Mouse (Mus musculus): Measurements from ENCODE around the gene Tgfbrap1. TPM values are rescaled to one million over a fixed set of nuclear protein-coding genes. Genes with fewer than 3 reads are reported as not detected.
"Not testable (repeated sequence)": the region's sequence is repeated elsewhere in the genome, so short reads cannot be mapped to it uniquely, and the experiment has no call there.

The Tgfbrap1 gene
- polyA plus RNA-seq, 1 experiment from 2014 or later, result 10.8 TPM

DNA sequence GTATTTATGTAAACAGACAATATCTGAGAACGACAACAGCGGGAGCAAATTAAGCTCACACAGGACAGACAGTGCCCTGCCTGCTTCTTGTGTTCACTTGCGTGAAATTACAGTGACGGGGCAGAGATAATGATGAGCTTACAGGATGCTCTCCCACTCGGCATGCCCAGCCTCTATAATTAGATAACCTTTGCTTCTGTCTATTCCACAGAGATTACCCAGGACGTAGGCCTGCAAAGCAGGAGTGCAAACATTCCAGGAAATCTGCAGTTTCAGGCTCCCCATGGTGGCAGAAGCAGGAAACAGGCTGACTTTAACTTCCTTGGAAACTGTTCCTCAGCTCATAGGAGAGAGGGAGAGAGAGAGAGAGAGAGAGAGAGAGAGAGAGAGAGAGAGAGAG lies 56.2 kb downstream of the Tgfbrap1 start:
- Histone ChIP-seq H3K27me3 (replicated peaks; ENCODE audit: control insufficient read depth, insufficient read depth, low read length) (no peaks in the 10 kb centered on the region), H3K27ac (replicated peaks; ENCODE audit: low read depth, low read length) (no peak overlapping the region), H3K36me3 (ENCODE audit: control insufficient read depth, insufficient read depth, low read length) (no peaks in the 10 kb centered on the region), H3K9ac (ENCODE audit: low read depth, low read length) (no peak overlapping the region), H3K4me3 (ENCODE audit: low read depth, low read length) (no peak overlapping the region), H3K4me1 (ENCODE audit: control insufficient read depth, insufficient read depth, low read length) (no peaks in the 10 kb centered on the region), H3K9me3 (ENCODE audit: control insufficient read depth, low read length) (no peaks in the 10 kb centered on the region), H3K4me2 (ENCODE audit: low read depth, low read length) (no peak overlapping the region)
- ATAC-seq (ENCODE audit: low read depth), result no peak
- DNase-seq (ENCODE audit: low spot score), result peak; percentile 12
- WGBS, result 48% methylated on average over 6 of the region's 6 CpGs

DNA sequence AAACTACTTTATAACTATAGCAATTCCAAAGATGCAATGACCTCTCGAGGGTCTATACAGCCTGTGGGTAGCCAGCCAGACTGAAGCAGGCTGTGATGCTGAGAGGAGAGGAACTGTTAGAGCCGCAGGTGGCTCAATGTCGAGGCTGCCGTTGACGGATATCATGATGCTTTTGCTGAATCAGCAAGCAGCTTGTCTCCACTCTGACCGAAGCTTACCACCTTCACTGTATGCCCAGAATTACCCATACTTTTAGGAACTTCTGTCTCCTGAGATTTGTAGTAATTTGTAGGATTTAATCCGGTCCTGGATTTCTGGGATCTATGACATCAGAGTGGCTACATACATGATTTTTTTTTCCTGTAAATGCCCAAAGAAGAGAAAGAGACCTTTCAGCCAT lies 62.4 kb downstream of the Tgfbrap1 start:
- no peaks in the 10 kb centered on the region for H3K9me3 ChIP-seq (ENCODE audit: control insufficient read depth, low read length)
- no peaks in the 10 kb centered on the region for H3K4me1 ChIP-seq (ENCODE audit: control insufficient read depth, insufficient read depth, low read length)
- DNase-seq (ENCODE audit: low spot score), result no peak
- no peak overlapping the region for H3K27ac ChIP-seq (replicated peaks; ENCODE audit: low read depth, low read length)
- no peak overlapping the region for H3K4me2 ChIP-seq (ENCODE audit: low read depth, low read length)
- no peak for ATAC-seq (ENCODE audit: low read depth)
- no peak overlapping the region for H3K9ac ChIP-seq (ENCODE audit: low read depth, low read length)
- no peaks in the 10 kb centered on the region for H3K27me3 ChIP-seq (replicated peaks; ENCODE audit: control insufficient read depth, insufficient read depth, low read length)
- WGBS, result 91% methylated on average over 7 of the region's 7 CpGs
- no peak overlapping the region for H3K4me3 ChIP-seq (ENCODE audit: low read depth, low read length)
- H3K36me3 ChIP-seq (ENCODE audit: control insufficient read depth, insufficient read depth, low read length), result no peaks in the 10 kb centered on the region

DNA sequence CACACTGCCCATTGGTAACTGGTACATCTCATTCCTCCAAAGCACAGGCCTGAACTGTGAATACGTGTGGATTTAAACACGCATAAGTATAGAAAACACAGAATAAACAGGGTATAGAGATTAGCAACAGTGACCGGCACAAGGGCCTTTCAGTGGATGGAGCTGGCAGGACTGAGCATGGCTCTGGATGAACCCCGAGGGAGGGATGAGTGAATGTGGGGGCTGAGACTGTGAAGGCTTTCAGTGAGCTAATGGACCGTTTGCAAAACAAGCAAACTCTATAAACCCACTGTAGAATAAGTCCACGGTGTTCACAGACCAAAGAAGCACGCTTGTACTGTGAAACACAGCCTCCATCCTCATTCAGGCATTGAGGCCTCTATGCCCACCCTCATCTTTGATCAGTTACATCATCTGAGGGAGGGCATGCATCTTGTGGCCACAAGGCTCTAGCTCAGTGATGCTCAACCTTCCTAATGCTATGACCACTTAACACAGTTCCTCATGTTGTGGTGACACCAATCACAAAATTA lies 83.2 kb downstream of the Tgfbrap1 start:
- not testable (repeated sequence) for H3K27ac ChIP-seq (replicated peaks; ENCODE audit: low read depth, low read length); H3K9me3 ChIP-seq (ENCODE audit: control insufficient read depth, low read length); H3K4me2 ChIP-seq (ENCODE audit: low read depth, low read length); H3K4me1 ChIP-seq (ENCODE audit: control insufficient read depth, insufficient read depth, low read length); H3K9ac ChIP-seq (ENCODE audit: low read depth, low read length); H3K27me3 ChIP-seq (replicated peaks; ENCODE audit: control insufficient read depth, insufficient read depth, low read length); H3K36me3 ChIP-seq (ENCODE audit: control insufficient read depth, insufficient read depth, low read length); DNase-seq (ENCODE audit: low spot score); H3K4me3 ChIP-seq (ENCODE audit: low read depth, low read length); ATAC-seq (ENCODE audit: low read depth)
- 81% methylated on average over 4 of the region's 7 CpGs for WGBS

DNA sequence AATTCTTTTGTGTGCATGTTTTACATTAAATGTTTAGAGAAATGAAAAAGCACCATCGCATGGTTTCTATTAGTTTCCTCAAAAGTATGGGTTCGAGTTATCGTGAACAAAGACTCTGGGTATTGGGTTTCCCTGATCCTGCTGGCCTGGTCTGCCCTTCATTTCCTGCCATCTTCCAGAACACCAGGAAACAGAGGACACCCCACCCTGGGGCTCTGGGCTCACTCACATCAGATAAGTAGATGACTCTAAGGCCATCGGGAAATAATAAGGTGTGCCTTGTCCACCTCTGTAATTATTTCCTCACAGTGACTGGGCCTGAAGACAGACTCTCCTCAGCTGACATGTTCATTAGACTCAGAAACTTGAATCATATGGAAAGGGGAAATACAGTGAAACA lies 88.0 kb downstream of the Tgfbrap1 start:
- Histone ChIP-seq H3K36me3 (ENCODE audit: control insufficient read depth, insufficient read depth, low read length) (no peaks in the 10 kb centered on the region), H3K4me3 (ENCODE audit: low read depth, low read length) (no peak overlapping the region), H3K4me1 (ENCODE audit: control insufficient read depth, insufficient read depth, low read length) (no peaks in the 10 kb centered on the region), H3K9me3 (ENCODE audit: control insufficient read depth, low read length) (no peaks in the 10 kb centered on the region), H3K9ac (ENCODE audit: low read depth, low read length) (no peak overlapping the region), H3K4me2 (ENCODE audit: low read depth, low read length) (no peak overlapping the region), H3K27ac (replicated peaks; ENCODE audit: low read depth, low read length) (no peak overlapping the region), H3K27me3 (replicated peaks; ENCODE audit: control insufficient read depth, insufficient read depth, low read length) (no peaks in the 10 kb centered on the region)
- 39% methylated on average over 4 of the region's 4 CpGs for WGBS
- no peak for DNase-seq (ENCODE audit: low spot score)
- no peak for ATAC-seq (ENCODE audit: low read depth)

DNA sequence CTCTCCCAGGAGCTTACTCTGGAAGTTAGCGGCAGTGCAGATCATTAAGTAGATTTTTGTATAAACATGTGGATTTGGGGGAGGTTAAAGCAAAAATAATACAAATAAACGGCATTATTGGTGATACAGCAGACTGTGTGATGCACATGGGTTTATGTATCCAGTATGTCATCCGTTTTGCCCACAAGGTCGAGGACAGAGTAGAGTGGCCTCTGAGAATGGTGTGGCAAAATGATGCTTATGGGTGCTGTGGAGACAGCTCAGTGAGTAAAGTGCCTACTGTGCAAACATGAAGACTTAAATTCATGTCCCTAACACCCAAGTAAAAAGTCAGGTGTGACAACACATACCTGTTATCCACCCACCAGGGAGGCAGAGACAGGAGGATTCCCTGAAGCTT lies 91.9 kb downstream of the Tgfbrap1 start:
- Histone ChIP-seq H3K9me3 (ENCODE audit: control insufficient read depth, low read length) (no peaks in the 10 kb centered on the region), H3K4me1 (ENCODE audit: control insufficient read depth, insufficient read depth, low read length) (no peaks in the 10 kb centered on the region), H3K27ac (replicated peaks; ENCODE audit: low read depth, low read length) (no peak overlapping the region), H3K4me3 (ENCODE audit: low read depth, low read length) (no peak overlapping the region), H3K9ac (ENCODE audit: low read depth, low read length) (no peak overlapping the region), H3K36me3 (ENCODE audit: control insufficient read depth, insufficient read depth, low read length) (no peaks in the 10 kb centered on the region), H3K27me3 (replicated peaks; ENCODE audit: control insufficient read depth, insufficient read depth, low read length) (no peaks in the 10 kb centered on the region), H3K4me2 (ENCODE audit: low read depth, low read length) (0 out of 2 replicates have a peak overlapping the region, but pooled peaks have one; percentile 34)
- ATAC-seq (ENCODE audit: low read depth) (no peak), DNase-seq (ENCODE audit: low spot score) (no peak)
- WGBS, result 75% methylated on average over 4 of the region's 4 CpGs

DNA sequence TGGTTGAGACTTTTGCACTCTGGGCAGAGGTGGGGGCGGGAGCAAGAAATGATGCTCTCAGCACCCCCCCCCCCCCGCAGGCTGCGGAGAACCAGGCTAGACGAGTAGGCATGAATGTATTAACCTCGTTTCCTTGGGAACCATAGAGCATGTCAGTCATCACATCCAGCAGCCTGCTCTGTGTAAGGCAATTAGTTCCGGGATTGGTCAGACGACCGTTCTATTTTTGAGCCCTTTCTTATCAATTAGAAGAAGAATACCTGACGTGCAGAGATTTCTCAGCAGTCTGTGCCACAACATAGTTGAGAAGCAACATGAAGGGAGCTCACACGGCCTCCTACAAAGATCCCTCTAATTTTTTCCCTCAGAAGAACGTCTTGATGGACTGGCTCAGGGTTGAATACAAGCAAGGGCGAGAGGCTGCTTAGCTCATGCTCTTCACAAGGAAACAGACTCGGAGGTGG lies 92.4 kb downstream of the Tgfbrap1 start:
- H3K9ac ChIP-seq (ENCODE audit: low read depth, low read length), result no peak overlapping the region
- no peaks in the 10 kb centered on the region for H3K9me3 ChIP-seq (ENCODE audit: control insufficient read depth, low read length)
- ATAC-seq (ENCODE audit: low read depth), result 0 out of 2 replicates have a peak, but pooled peaks have one; percentile 68
- peak; percentile 56 for DNase-seq (ENCODE audit: low spot score)
- H3K36me3 ChIP-seq (ENCODE audit: control insufficient read depth, insufficient read depth, low read length), result no peaks in the 10 kb centered on the region
- WGBS, result 45% methylated on average over 13 of the region's 13 CpGs
- H3K4me3 ChIP-seq (ENCODE audit: low read depth, low read length), result no peak overlapping the region
- H3K27ac ChIP-seq (replicated peaks; ENCODE audit: low read depth, low read length), result no peak overlapping the region
- no peaks in the 10 kb centered on the region for H3K4me1 ChIP-seq (ENCODE audit: control insufficient read depth, insufficient read depth, low read length)
- peak overlapping the region; percentile 34; the same call in 1 of the 2 replicates for H3K4me2 ChIP-seq (ENCODE audit: low read depth, low read length)
- no peaks in the 10 kb centered on the region for H3K27me3 ChIP-seq (replicated peaks; ENCODE audit: control insufficient read depth, insufficient read depth, low read length)

Small RNA genes within 50 kb of the gene (microRNA-seq; reads per million reads assigned to microRNA genes)
- gene Gm24001 (ENCODE audit: borderline number of aligned reads), result not detected

Other genes with a start within 250 kb of the Tgfbrap1 start
- 44.5 and 48.1 TPM in 2 replicates for gene Mrps9, start 247.4 kb downstream of the Tgfbrap1 start, polyA plus RNA-seq (2014; fragmentation: Nextera tagmentation; extraction: Ambion mirVana)
- 4.6 and 6.1 TPM in 2 replicates for gene Gpr45, start 145.8 kb downstream of the Tgfbrap1 start, polyA plus RNA-seq (2014; fragmentation: Nextera tagmentation; extraction: Ambion mirVana)
- gene AI597479, start 73 bp upstream of the Tgfbrap1 start, polyA plus RNA-seq (2014; fragmentation: Nextera tagmentation; extraction: Ambion mirVana), result 30.7 and 33.1 TPM in 2 replicates
- 24.3 and 29.7 TPM in 2 replicates for gene Fhl2, start 98.3 kb upstream of the Tgfbrap1 start, polyA plus RNA-seq (2014; fragmentation: Nextera tagmentation; extraction: Ambion mirVana)

Measured in embryonic facial prominence, embryonic 14.5 days (tissue).